Mouse (Mus musculus): Measurements from ENCODE around the gene Gm12887. TPM values are rescaled to one million over a fixed set of nuclear protein-coding genes. Genes with fewer than 3 reads are reported as not detected.

Gene Gm12887
- polyA plus RNA-seq (2021; fragmentation: Nextera tagmentation) = not detected in 2 replicates
- long read RNA-seq, experiment 1 = 0 reads
- long read RNA-seq, experiment 2 = 0 reads

GRCm38 (mm10) chr4:121622003-121622402 lies at the start of gene Gm12887:
Gene Gm12887 (minus strand): TSS chr4:121622103.

Other genes starting within 250 kb of the Gm12887 start
- not detected in 2 replicates for gene Gm12886, start 199.0 kb downstream of the Gm12887 start, polyA plus RNA-seq (2021; fragmentation: Nextera tagmentation)

Measured in left cerebral cortex, adult 6 months (tissue).